Mouse (Mus musculus) sigmoid colon, adult 10 weeks (tissue): ENCODE measurements around the gene Pxdc1. TPM values are rescaled to one million over a fixed set of nuclear protein-coding genes. Genes with fewer than 3 reads are reported as not detected.

Experiments used
- polyA plus RNA-seq: library from polyadenylated mRNA; stranded (reverse); fragments of 350-450 nt; fragmentation: Illumina TruSeq; extraction: RNeasy Lipid Tissue Mini Kit (QIAGEN cat#74804); gene quantifications from one replicate; pipeline ENCODE4 v1.2.3, GENCODE M21; 2014; ENCODE audit warnings: low read depth, low replicate concordance

The Pxdc1 gene
- 28.7 TPM for polyA plus RNA-seq

GRCm38 (mm10) chr13:34653391-34653790 lies at the start of gene Pxdc1:
Pxdc1 (minus strand) TSS chr13:34653486.

Other genes starting within 250 kb of the Pxdc1 start
- not detected for gene Fam50b, start 81.4 kb upstream of the Pxdc1 start, polyA plus RNA-seq
- gene Prpf4b, start 221.8 kb upstream of the Pxdc1 start, polyA plus RNA-seq, result 179 TPM